Mouse (Mus musculus) liver, embryonic 14.5 days (tissue): ENCODE results near the gene Adh6b. TPM values are rescaled to one million over a fixed set of nuclear protein-coding genes. Genes with fewer than 3 reads are reported as not detected.

Source experiments
- ATAC-seq: fragments of 200-750 bp; cut with Nextera tagmentation; 2 replicates; pipeline ENCODE4 v1.8.0; 2017; ENCODE audit warnings: moderate number of reproducible peaks, mild to moderate bottlenecking, moderate library complexity; ENCODE audit not compliant: insufficient read depth
- DNase-seq, 3 experiments: peaks; one replicate each; pipeline ENCODE4 v3.0.0-alpha.2; 2012 to 2013; ENCODE audit warnings: low read depth in 3 of 3, low spot score in 3 of 3
- H3K27ac ChIP-seq: fragments of 300-500 bp; sonication (generic); 2 replicates; pipeline ENCODE4 v1.5.1; 2014; ENCODE audit warnings: moderate library complexity, mild to moderate bottlenecking, control low read depth, inconsistent platforms
- H3K27me3 ChIP-seq: fragments of 300-500 bp; sonication (generic); 2 replicates; pipeline ENCODE4 v1.6.1; 2014; ENCODE audit warnings: mild to moderate bottlenecking, low read length, moderate library complexity; ENCODE audit not compliant: control insufficient read depth, insufficient read depth
- H3K36me3 ChIP-seq: fragments of 300-500 bp; sonication (generic); replicated peaks from 2 replicates; pipeline ENCODE4 v1.6.1; 2014; ENCODE audit warnings: low read depth; ENCODE audit not compliant: control insufficient read depth, insufficient read depth
- H3K4me1 ChIP-seq, 2 experiments: fragments of 200-500 bp in 1 of 2; fragments of 300-500 bp in 1 of 2; sonication (generic) in 1 of 2; replicated peaks; 2 replicates each; pipeline ENCODE4 v1.6.1; 2012 to 2014; ENCODE audit warnings: antibody characterized with exemption in 1 of 2, inconsistent platforms in 1 of 2, low read length in 1 of 2; ENCODE audit not compliant: control insufficient read depth in 2 of 2, insufficient read depth in 2 of 2
- H3K4me2 ChIP-seq: fragments of 300-500 bp; sonication (generic); 2 replicates; pipeline ENCODE4 v1.6.1; 2014; ENCODE audit warnings: low read depth, mild to moderate bottlenecking, control low read depth, moderate library complexity
- H3K4me3 ChIP-seq, 2 experiments: fragments of 200-500 bp in 1 of 2; fragments of 300-500 bp in 1 of 2; sonication (generic) in 1 of 2; 2 replicates each; pipeline ENCODE4 v1.5.1; 2012 to 2014; ENCODE audit warnings: low read depth in 2 of 2, low read length in 2 of 2, mild to moderate bottlenecking in 2 of 2, control low read depth in 1 of 2, inconsistent platforms in 1 of 2, moderate library complexity in 1 of 2; ENCODE audit not compliant: insufficient read depth in 1 of 2
- H3K9ac ChIP-seq: fragments of 300-500 bp; sonication (generic); replicated peaks from 2 replicates; pipeline ENCODE4 v1.6.1; 2014; ENCODE audit warnings: mild to moderate bottlenecking, control low read depth, moderate library complexity
- H3K9me3 ChIP-seq: fragments of 300-500 bp; sonication (generic); 2 replicates; pipeline ENCODE4 v1.6.1; 2016; ENCODE audit warnings: low read length, mixed read lengths; ENCODE audit not compliant: control insufficient read depth
- CTCF ChIP-seq: IDR thresholded peaks from 2 replicates; pipeline ENCODE4 v1.5.1; 2016; ENCODE audit warnings: antibody characterized with exemption, low read depth, control low read depth
- EP300 ChIP-seq: IDR thresholded peaks from 2 replicates; pipeline ENCODE4 v1.6.1; 2016; ENCODE audit warnings: antibody characterized with exemption, low read depth
- WGBS: fragments of 180-500 bp; shearing (Covaris S2); extraction: QIAGEN DNeasy Blood & Tissue Kit; methylation state at CpG from one replicate; pipeline ENCODE4 v1.1.7; 2014; ENCODE audit not compliant: insufficient replicate concordance; 5-methylcytosine and 5-hydroxymethylcytosine counted together
- polyA plus RNA-seq, 2 experiments: library from polyadenylated mRNA; depleted of rRNA in 1 of 2; stranded (reverse) in 1 of 2; unstranded in 1 of 2; fragments of >200 nt; fragmentation: Nextera tagmentation in 1 of 2; extraction: Ambion mirVana in 1 of 2; gene quantifications; 2 replicates each; pipeline versions ENCODE4 v1.2.1 to v1.2.3; 2012 to 2014

Adh6b gene
- polyA plus RNA-seq (2012; rRNA removed) (0.12 and 0.13 TPM in 2 replicates), polyA plus RNA-seq (2014; fragmentation: Nextera tagmentation; extraction: Ambion mirVana) (0.53 and 0.76 TPM in 2 replicates)

- 44% methylated on average over 14 of the region's 14 CpGs for WGBS
- no peak for ATAC-seq
- no peak within 1 kb of the TSS for H3K27ac ChIP-seq
- TF ChIP-seq EP300 = no peak
- no peak for TF ChIP-seq CTCF
- no peaks in the 10 kb centered on the region for H3K36me3 ChIP-seq
- DNase-seq = no peak
- H3K4me2 ChIP-seq = no peak within 1 kb of the TSS
- 0 out of 4 replicates have a peak, but pooled peaks cover 0 to 2% of the 10 kb centered on the region in 2 experiments for H3K4me1 ChIP-seq
- no peaks in the 10 kb centered on the region for H3K9me3 ChIP-seq
- H3K27me3 ChIP-seq = no peaks in the 10 kb centered on the region
- no peak within 1 kb of the TSS for H3K9ac ChIP-seq
- H3K4me3 ChIP-seq = no peak within 1 kb of the TSS
Observed at GRCm38 (mm10) chr3:138341471-138341870, at the start of gene Adh6b. TSS of gene Adh6b (plus strand) at chr3:138341775.

- TF ChIP-seq EP300 = no peak
- no peak for TF ChIP-seq CTCF
- no peaks in the 10 kb centered on the region for H3K4me1 ChIP-seq
- no peak overlapping the region for H3K27ac ChIP-seq
- DNase-seq (no peak), ATAC-seq (no peak)
- WGBS = 56% methylated on average over 7 of the region's 7 CpGs
- no peaks in the 10 kb centered on the region for H3K9me3 ChIP-seq
- no peak overlapping the region for H3K9ac ChIP-seq
- no peak overlapping the region for H3K4me2 ChIP-seq
- no peak overlapping the region for H3K4me3 ChIP-seq
- H3K36me3 ChIP-seq = no peaks in the 10 kb centered on the region
- H3K27me3 ChIP-seq = no peaks in the 10 kb centered on the region
Observed at GRCm38 (mm10) chr3:138293298-138293895, 48.2 kb upstream of the Adh6b start.

GRCm38 (mm10) chr3:138300130-138300529, 41.4 kb upstream of the Adh6b start:
- Histone ChIP-seq H3K36me3 (no peaks in the 10 kb centered on the region), H3K4me2 (no peak overlapping the region), H3K9ac (no peak overlapping the region), H3K9me3 (no peaks in the 10 kb centered on the region), H3K4me3 (no peak overlapping the region), H3K27ac (no peak overlapping the region), H3K27me3 (no peaks in the 10 kb centered on the region), H3K4me1 (peaks cover 0 to 3% of the 10 kb centered on the region in 2 experiments; a peak in 2 of 4 replicates)
- ATAC-seq = no peak
- no peak for TF ChIP-seq EP300
- no peak for TF ChIP-seq CTCF
- 63% methylated on average over 9 of the region's 9 CpGs for WGBS
- DNase-seq = no peak

- ATAC-seq = no peak
- H3K4me2 ChIP-seq = no peak overlapping the region
- H3K9me3 ChIP-seq = no peaks in the 10 kb centered on the region
- no peak for DNase-seq
- H3K27me3 ChIP-seq = no peaks in the 10 kb centered on the region
- peaks cover 0 to 10% of the 10 kb centered on the region in 2 experiments; a peak in 2 of 4 replicates for H3K4me1 ChIP-seq
- H3K4me3 ChIP-seq = no peak overlapping the region
- 65% methylated on average over 4 of the region's 4 CpGs for WGBS
- TF ChIP-seq EP300 (no peak), CTCF (no peak)
- H3K36me3 ChIP-seq = no peaks in the 10 kb centered on the region
- H3K9ac ChIP-seq = no peak overlapping the region
- no peak overlapping the region for H3K27ac ChIP-seq
Observed at GRCm38 (mm10) chr3:138302676-138303075, 38.9 kb upstream of the Adh6b start.

- no peak overlapping the region for H3K4me2 ChIP-seq
- no peak for ATAC-seq
- no peaks in the 10 kb centered on the region for H3K9me3 ChIP-seq
- H3K4me1 ChIP-seq = peaks cover 0 to 10% of the 10 kb centered on the region in 2 experiments; a peak in 2 of 4 replicates
- no peak overlapping the region for H3K4me3 ChIP-seq
- no peak overlapping the region for H3K9ac ChIP-seq
- H3K36me3 ChIP-seq = no peaks in the 10 kb centered on the region
- DNase-seq = no peak
- no peak for TF ChIP-seq EP300
- TF ChIP-seq CTCF = no peak
- no peak overlapping the region for H3K27ac ChIP-seq
- H3K27me3 ChIP-seq = no peaks in the 10 kb centered on the region
- WGBS = 69% methylated on average over 6 of the region's 6 CpGs
Observed at GRCm38 (mm10) chr3:138303771-138304488, 37.6 kb upstream of the Adh6b start.
